Mouse (Mus musculus) hematopoietic stem cell, adult 5-6 weeks (primary cell): ENCODE measurements around the gene Nbl1. TPM values are rescaled to one million over a fixed set of nuclear protein-coding genes. Genes with fewer than 3 reads are reported as not detected.

Experiments used
- ATAC-seq, 2 experiments: fragments of 125-278 bp in 1 of 2; replicated peaks in 1 of 2; 2 replicates each; pipeline ENCODE4 v1.8.0; 2016 to 2017; ENCODE audit warnings: inconsistent platforms in 2 of 2, mild to moderate bottlenecking in 2 of 2, moderate number of reproducible peaks in 2 of 2, low read depth in 1 of 2, moderate TSS enrichment in 1 of 2; ENCODE audit not compliant: low FRiP score in 2 of 2, poor library complexity in 2 of 2, severe bottlenecking in 2 of 2, insufficient read depth in 1 of 2, low TSS enrichment in 1 of 2
- total RNA-seq: library from RNA; stranded (forward); fragments of 172-1452, 232-1000 nt; gene quantifications from 2 replicates; pipeline ENCODE4 v1.2.3, GENCODE M21; 2017

The Nbl1 gene
- total RNA-seq, 1 experiment from 2014 or later = 0.45 TPM

GRCm38 (mm10) chr4:139111421-139111820 lies 18.6 kb upstream of the Nbl1 start:
- ATAC-seq = 0 out of 4 replicates have a peak, but pooled peaks of 1 of the 2 experiments have one; percentile 17

- no peak for ATAC-seq
Observed at GRCm38 (mm10) chr4:139110858-139111257, 18.1 kb upstream of the Nbl1 start.

- no peak for ATAC-seq
Observed at GRCm38 (mm10) chr4:139105453-139105852, 12.7 kb upstream of the Nbl1 start.

- no peak for ATAC-seq
Observed at GRCm38 (mm10) chr4:139101546-139101945, 8.8 kb upstream of the Nbl1 start.

- no peak for ATAC-seq
Observed at GRCm38 (mm10) chr4:139100326-139100725, 7.5 kb upstream of the Nbl1 start.

- ATAC-seq = no peak
Observed at GRCm38 (mm10) chr4:139096201-139096600, 3.4 kb upstream of the Nbl1 start.

- no peak for ATAC-seq
Observed at GRCm38 (mm10) chr4:139095406-139095805, 2.6 kb upstream of the Nbl1 start.

- ATAC-seq = no peak
Observed at GRCm38 (mm10) chr4:139093196-139093530, 370 bp upstream of the Nbl1 start.

GRCm38 (mm10) chr4:139091478-139092355 lies 1.1 kb downstream of the Nbl1 start:
- 0 out of 4 replicates have a peak, but pooled peaks of 1 of the 2 experiments have one; percentile 29 for ATAC-seq

GRCm38 (mm10) chr4:139091066-139091465 lies 1.7 kb downstream of the Nbl1 start:
- ATAC-seq = no peak

- no peak for ATAC-seq
Observed at GRCm38 (mm10) chr4:139090303-139090940, 2.4 kb downstream of the Nbl1 start.

GRCm38 (mm10) chr4:139088982-139089671 lies 3.7 kb downstream of the Nbl1 start:
- ATAC-seq = no peak

- ATAC-seq = no peak
Observed at GRCm38 (mm10) chr4:139086984-139087383, 5.8 kb downstream of the Nbl1 start.

GRCm38 (mm10) chr4:139086037-139086436 lies 6.8 kb downstream of the Nbl1 start:
- peak; percentile 48 to 68 for ATAC-seq

GRCm38 (mm10) chr4:139085337-139085736 lies 7.5 kb downstream of the Nbl1 start:
- ATAC-seq = no peak

- no peak for ATAC-seq
Observed at GRCm38 (mm10) chr4:139082790-139083564, 9.8 kb downstream of the Nbl1 start.

- ATAC-seq = no peak
Observed at GRCm38 (mm10) chr4:139081270-139081931, 11.4 kb downstream of the Nbl1 start.
